Mouse (Mus musculus) brain, adult 2 months (tissue): Measurements from ENCODE around the gene Pld6.
A peak's percentile ranks its signal among the peaks of the same experiment; 100 is the strongest.
"Not testable (repeated sequence)": the region's sequence is repeated elsewhere in the genome, so short reads cannot be mapped to it uniquely, and the experiment has no call there.

ENCODE experiments used
- DNase-seq: peaks from one replicate; pipeline ENCODE4 v3.0.0; 2011; ENCODE audit warnings: low read depth, low spot score

Pld6 gene

DNA sequence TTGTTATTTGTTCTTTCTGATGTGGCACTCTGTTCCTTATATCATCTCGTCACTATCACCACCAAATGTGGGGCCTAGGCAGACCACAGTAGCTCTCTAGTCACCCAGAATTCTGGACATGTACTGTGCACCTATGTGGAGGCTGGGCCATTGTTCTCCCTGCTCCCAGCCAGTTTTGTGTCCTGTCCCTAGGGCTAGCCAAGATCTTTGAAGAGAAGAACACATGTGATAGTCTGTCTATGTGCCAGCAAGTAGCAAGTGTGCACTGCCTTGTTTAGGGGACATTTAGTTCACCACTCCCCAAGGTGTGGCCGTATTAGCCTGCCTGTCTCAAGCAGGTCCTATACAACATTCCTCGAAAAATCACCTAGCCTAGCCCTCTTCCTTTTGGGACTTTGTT is 38.4 kb downstream of the Pld6 start:
- DNase-seq: no peak

- peak; percentile 77 for DNase-seq
Measured at GRCm38 (mm10) chr11:59746614-59747013, 40.8 kb downstream of the Pld6 start.

DNA sequence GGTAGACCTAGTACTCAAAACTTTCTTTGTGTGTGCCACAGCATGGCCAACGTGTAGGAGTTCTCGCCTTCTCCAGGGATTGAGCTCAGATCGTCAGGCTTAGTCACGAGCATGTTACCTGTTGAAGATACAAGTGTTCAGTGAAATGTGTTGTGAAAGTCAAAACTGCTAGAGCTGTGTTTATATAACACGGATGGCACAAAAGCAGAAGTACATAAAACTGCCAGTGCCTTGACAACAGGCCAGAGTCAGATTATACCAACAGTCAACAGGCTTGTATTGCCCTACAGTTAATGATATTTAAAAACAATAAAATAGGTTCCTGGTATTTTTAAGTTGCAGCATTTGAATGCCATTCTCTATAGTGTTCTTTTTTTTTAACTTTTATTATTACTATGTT is 41.6 kb downstream of the Pld6 start:
- DNase-seq: peak; percentile 40

- DNase-seq: no peak
Measured at GRCm38 (mm10) chr11:59744374-59744773, 43.1 kb downstream of the Pld6 start.

DNA sequence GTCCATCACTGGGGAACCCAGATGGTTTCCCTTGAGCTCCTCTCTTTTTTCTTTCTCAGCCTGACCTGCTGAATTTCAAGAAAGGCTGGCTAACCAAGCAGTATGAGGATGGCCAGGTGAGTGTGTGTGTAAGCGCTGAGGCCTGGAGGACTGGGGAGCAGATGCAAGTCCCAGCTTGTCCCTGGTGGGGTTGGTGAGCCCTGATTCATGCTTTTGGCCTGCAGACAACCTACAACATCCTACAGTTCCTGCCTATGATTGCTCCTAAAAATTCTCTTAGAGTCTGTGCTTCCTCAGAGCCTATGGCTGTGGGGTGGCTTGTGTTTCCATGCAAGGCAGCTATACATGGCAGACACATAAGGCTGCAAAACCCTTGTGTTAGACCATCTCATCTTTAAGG is 43.7 kb downstream of the Pld6 start:
- peak; percentile 73 for DNase-seq

DNA sequence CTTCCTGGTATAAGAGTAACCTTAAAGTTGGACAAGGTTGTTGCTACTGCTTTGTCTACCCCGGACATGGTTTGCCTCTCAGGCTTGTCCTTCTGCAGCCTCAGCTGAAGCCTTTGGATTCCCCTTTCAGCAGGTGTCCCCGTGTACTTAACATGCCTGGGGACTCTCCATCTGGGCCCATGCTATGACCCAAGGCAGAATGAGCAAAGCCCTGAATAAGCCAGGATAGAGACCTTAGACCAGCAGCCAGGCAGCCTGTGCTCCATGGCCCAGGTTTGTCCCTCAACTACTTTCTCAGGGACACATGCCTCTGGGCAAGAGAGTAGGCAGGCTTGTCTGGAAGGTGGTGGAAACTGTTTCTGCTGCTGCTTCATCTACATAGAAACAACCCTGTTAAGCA is 44.1 kb downstream of the Pld6 start:
- peak; percentile 46 for DNase-seq

DNA sequence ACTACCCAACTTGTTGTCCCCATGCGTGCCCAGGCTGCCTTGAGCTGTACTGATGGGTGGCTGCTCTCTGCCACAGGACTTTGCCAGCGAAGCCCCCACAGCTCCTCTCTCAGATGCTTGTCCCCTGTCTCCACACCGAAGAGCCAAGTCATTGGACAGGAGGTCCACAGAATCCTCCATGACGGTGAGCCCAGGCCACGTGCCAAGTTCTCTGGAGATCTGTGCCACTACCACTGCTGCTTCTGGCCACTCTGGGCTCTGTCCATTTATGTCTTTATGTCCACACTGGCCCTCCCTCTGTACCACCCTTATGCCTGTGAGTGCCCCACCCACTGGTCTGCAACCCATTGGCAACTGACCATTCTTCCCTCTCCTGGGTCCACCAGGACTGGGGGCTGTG is 45.5 kb downstream of the Pld6 start:
- no peak for DNase-seq

- no peak for DNase-seq
Measured at GRCm38 (mm10) chr11:59739996-59740395, 47.4 kb downstream of the Pld6 start.

- no peak for DNase-seq
Measured at GRCm38 (mm10) chr11:59737250-59737649, 50.2 kb downstream of the Pld6 start.

GRCm38 (mm10) chr11:59735938-59736337 is 51.5 kb downstream of the Pld6 start:
- DNase-seq: not testable (repeated sequence)

GRCm38 (mm10) chr11:59734335-59734734 is 53.1 kb downstream of the Pld6 start:
- DNase-seq: no peak
